Mouse (Mus musculus): Measurements from ENCODE around the gene Ndufc1. TPM values are rescaled to one million over a fixed set of nuclear protein-coding genes. Genes with fewer than 3 reads are reported as not detected.

Ndufc1 gene
- polyA plus RNA-seq, 1 experiment from 2014 or later, result 740 TPM

Other genes starting within 250 kb of the Ndufc1 start
- 5.7 and 6.3 TPM in 2 replicates for gene Noct, start 184.5 kb downstream of the Ndufc1 start, polyA plus RNA-seq (2015; fragmentation: Nextera tagmentation; extraction: Ambion mirVana)
- 58.2 and 58.7 TPM in 2 replicates for gene Elf2, start 68.3 kb downstream of the Ndufc1 start, polyA plus RNA-seq (2015; fragmentation: Nextera tagmentation; extraction: Ambion mirVana)
- 4.2 and 4.5 TPM in 2 replicates for gene Mgarp, start 12.2 kb downstream of the Ndufc1 start, polyA plus RNA-seq (2015; fragmentation: Nextera tagmentation; extraction: Ambion mirVana)
- gene Naa15, start 6.2 kb upstream of the Ndufc1 start, polyA plus RNA-seq (2015; fragmentation: Nextera tagmentation; extraction: Ambion mirVana), result 25.3 and 28.9 TPM in 2 replicates
- gene Rab33b, start 74.9 kb upstream of the Ndufc1 start, polyA plus RNA-seq (2015; fragmentation: Nextera tagmentation; extraction: Ambion mirVana), result 24.8 and 26.2 TPM in 2 replicates
- gene Setd7, start 151.9 kb upstream of the Ndufc1 start, polyA plus RNA-seq (2015; fragmentation: Nextera tagmentation; extraction: Ambion mirVana), result 2.8 and 4.8 TPM in 2 replicates

All from stomach, embryonic 16.5 days (tissue).